Mouse (Mus musculus): ENCODE data around the gene Ednrb.
"Not testable (repeated sequence)": the region's sequence is repeated elsewhere in the genome, so short reads cannot be mapped to it uniquely, and the experiment has no call there.

Gene Ednrb

DNA sequence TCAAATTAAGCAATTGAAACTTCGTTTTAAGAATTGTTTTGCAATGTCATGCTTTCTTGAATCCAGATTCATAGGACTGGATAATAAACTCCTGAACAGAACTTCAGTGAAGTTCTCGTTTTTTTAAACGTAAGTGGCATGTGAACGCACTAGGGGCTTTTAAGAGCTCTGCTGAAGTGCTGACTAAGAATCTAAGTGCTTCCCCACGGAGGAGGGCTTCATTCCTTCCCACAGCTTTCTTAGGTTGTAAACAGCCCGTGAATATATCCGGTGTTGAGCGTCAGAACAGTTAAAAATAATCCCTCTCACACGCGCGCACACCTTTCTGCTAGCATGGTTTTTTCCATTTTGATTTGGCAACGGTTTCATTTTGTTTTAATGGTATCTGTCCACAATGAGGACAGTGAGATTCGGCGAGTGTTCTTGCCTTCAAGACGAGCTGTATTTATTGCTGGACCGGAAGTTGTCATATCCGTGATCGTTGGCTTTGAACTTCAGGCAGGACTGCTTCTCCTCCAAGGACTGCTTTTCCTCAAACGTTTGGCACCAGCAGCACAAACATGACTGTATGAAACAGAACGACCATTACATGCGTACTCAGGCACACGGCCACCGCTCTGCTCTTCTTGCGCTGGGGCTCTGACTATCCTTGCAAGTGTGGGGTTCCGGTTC lies 27.4 kb downstream of the Ednrb start:
- DNase-seq = peak; percentile 52

DNA sequence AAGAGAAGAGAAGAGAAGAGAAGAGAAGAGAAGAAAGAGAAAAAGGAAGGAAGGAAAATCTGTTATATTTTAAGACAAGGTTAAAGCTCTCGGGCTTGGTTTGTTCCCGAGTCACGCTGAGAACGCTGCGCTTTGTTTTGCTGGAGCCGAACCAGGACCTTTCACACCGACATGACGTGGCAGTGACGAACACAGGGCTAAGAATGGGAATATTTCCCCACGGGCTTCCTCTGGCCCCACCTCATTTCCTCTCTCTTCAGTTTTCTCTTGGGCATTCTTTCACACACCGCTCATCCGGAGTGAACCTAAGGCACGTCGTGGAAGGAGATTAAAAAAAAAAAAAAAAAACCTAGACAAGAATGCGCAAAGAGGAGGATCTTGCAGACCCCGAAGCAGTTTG lies 28.7 kb downstream of the Ednrb start:
- DNase-seq = peak; percentile 82

DNA sequence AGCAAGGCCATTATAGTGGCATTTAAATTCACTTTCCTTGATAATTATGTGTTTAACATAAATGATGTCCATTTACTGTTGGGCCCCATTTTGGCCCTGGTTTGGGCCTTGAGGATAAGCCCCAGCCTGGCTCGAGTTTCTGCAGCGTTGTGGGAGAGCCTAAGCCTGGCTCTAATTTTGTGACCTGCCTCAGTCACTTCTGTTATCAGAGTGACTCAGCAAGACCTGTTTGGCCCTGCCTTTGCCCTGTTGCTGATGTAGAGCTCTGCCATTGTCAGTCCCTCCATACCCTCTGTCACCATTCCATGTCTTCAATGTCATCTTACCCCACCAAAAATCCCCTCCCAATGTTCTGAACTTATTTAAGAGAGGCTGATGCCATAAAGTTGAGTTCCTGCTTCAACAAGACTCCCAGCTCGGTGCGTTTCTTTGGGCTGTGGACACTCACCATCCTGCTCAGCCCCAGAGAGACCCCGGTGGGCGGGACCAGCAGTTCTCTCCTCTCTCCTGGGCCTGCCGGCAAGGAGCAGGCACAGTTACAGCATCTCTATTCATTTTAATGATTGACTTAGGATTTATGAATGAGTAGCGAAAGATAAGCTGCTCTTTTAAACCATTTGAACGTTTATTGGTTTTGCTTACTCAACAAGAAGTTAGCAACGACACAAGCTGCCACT lies 30.0 kb downstream of the Ednrb start:
- DNase-seq = no peak

DNA sequence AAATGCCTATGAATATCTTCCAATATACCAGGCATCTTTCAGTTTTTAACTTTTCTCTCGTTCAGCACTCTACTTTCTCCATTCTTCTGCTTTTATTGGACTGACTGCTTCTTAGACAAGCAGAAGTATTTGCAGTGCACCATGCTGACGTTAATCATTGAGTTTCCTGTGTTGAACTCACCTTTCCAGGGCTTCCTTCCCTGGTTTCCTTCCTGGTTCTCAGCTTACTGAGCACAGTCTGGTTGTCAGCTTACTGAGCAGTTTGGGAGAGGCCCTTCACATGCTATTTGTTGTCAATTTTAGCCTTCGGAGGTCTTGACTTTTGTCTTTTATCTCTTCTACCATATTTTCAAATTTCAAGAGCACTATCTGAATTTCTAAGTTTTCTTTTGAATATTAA lies 31.0 kb downstream of the Ednrb start:
- no peak for DNase-seq

DNA sequence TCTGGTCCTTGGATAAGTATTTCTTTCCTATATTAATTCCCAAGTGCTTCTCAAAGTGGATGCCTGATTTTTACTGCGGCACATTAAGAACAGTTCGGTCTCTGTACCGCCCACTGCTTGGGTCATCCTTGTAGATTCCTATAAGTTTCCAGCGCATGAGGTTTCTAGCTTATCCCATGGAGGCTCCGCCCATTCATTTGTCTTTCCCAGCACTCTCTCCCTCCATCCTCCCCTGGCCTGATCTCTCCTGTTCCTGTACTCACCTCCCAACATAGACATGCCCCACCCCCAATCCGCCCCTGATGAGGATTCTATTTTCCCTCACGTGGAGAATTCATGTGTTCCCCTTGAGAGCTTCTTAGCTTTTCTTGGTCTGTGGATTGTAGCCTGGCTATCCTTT lies 32.9 kb downstream of the Ednrb start:
- DNase-seq = no peak

DNA sequence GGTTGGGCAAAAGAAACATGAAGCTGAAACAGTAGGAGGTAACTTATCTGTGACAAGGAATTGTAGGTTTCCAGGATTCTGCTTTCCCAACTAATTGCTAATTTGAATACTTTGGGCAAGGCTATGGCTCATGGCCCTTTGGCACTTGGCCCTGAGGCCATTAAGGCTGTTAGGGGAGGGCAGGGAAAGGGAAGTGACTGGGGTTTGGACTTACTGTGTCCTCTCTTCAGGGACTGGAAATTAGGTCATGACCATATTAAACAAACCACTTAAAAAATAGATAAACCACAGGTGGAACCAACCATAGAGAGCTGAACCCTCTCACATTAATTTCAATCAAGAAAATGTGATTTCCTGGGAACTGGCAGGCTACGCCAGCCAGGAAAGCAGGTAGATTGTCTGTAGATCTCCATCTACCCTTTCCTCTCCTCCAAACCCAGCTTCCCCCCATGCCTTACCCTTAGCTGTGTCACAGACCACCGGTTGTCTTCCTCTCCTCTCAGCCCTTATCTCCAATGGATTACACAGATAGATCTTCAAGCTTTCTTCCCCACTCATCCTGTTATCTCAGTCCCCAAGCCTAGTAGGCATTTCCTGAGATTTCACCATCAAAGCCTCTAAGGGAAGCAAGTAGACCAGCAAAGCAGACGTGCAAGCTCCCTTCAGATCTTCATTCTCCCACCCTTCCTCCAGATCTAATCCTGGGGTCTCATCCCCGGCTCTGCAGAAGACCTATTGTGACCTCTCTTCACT lies 40.1 kb downstream of the Ednrb start:
- no peak for DNase-seq

DNA sequence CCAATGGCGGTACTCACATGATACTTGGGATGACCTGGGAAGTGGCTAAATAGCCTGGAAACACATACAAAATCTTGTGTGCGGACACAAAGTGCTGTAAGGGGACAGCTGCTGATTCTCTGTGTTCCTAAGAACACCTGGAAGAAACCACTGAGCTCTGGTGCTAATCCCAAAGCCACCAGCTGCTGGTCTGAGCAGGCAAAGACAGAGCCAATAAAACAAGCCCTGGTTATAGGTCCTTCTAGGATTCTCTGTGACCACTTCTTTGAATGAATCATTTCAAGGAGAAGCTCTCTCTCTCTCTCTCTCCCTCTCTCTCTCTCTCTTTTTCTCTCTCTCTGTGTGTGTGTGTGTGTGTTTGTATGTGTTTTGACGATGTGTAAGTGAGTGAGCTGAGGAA lies 47.1 kb downstream of the Ednrb start:
- peak; percentile 12 for DNase-seq

DNA sequence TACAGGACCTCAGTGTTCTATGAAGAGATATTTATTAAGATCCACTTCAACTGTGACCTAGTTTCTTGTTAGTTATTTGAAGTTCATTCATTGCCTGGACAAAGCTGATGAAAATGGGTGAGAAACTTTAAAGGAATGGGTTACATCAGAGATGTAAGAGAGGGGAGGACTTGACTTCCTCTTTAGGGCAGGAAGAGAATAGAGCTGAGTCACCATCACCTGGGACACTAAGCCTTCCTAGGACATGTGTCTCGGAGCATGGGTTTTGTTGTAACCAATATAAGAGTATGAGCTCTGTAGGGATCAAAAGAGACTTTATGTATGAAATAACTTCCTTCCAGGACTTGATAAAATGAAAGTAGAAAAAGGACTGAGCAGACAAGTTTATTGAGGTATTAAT lies 48.6 kb downstream of the Ednrb start:
- DNase-seq = no peak

DNA sequence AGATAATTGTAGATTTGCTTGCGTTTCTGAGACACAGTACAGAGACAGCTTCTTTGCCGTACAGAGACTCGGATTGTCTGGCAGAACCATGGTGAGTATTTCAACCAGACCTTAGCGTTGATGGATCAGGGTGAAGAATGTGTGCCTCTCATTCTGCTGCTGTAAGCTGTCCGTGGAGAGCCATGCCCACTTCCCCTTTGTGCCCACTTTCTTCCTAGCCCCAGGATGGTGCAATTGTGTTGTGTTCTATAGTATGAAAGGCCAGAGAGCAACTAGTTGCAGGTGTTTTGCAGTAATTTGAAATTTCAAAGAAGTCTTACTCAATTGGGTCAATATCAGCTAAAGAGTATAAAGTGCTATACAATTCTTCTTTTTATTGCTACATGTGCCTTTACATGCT lies 50.8 kb downstream of the Ednrb start:
- no peak for DNase-seq

DNA sequence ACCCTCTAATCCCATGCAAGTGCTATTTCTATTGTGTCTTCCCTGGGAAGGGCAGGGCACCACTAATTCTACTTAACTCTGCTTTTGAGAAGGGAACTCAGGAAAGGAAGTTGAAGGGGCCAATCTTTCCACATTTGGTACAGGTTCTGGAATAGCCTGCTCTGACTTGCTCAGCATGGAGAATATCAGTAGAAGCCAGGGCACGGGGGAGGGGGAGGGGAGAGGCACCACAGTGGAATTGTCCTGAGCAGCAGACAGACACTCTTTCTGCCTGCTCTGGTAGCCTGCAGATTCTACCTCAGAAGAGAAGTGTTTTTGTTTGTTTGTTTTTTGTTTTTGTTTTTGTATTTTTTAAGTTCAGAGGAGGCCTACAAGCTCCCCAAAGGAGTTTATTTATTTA lies 51.5 kb downstream of the Ednrb start:
- peak; percentile 38 for DNase-seq

DNA sequence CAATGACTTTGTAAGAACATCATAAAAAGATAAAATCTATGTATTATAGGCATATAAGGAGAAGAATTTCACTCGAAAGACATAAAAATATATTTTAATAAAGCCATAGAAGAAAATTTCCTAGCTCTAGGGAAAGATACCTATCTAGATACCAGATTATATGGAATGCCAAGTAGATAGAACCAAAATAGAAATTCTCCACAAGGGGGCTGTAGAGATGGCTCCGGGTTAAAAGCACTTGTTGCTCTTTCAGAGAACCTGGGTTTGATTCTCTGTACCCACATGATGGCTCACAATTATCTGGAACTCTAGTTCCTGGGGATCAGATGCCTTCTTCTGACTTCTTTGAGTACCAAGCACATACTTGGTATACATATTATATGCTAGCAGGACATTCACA lies 56.7 kb downstream of the Ednrb start:
- no peak for DNase-seq

DNA sequence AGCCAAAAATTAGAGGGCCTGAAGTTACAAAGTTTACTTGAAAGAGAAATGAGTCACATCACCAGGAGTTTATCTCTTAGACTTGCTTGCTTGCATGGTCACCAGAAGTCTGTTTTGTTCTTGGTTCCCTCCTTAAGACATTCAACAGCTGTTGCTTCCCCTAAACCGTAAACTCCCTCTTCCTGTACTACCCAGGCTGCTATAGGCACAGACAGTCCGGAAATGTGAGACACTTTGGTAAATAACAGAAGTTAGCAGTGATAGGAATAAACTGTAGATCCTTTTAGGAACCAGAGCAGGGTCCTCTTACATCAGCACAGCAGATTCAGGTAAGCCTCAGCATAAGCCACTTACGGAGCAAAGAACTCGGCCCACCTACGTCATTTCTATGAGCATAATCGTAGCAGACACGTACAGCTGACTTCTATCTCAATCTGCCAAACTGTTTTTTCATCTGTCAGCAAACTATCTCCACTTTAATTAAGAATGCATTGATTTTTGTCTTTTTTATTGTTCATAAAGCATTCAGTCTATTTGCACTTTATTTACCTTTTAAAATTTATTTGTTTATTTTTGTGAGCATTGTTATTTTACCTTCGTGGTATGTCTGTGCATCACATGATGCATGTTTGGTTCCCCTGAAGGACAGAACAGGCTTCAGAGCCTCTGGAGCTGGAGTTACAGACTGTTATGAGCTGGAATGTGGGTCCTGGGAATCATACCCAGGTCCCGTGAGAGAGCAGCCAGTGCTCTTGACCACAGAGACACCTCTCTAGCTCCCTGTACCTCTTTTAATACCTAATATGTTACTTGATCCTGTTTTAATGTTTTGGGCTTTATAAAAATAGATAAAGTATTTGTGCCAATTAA lies 58.9 kb downstream of the Ednrb start:
- no peak for DNase-seq

DNA sequence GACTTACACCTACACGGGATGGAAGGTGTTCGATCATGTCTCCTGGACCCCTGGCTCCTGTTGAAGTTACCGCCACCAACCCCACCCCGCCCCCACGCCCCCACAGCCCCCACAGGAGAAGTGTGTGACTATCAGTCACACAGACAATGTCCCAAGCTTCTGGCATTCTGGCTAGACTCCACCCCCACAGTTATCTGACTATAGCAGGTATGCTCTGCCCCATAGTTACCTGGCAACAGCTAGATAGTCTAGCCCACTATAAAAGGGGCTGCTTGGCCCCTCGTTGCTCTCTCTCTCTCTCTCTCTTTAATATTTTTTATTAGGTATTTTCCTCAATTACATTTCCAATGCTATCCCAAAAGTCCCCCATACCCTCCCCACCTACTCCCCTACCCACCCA lies 63.9 kb downstream of the Ednrb start:
- not testable (repeated sequence) for DNase-seq

DNA sequence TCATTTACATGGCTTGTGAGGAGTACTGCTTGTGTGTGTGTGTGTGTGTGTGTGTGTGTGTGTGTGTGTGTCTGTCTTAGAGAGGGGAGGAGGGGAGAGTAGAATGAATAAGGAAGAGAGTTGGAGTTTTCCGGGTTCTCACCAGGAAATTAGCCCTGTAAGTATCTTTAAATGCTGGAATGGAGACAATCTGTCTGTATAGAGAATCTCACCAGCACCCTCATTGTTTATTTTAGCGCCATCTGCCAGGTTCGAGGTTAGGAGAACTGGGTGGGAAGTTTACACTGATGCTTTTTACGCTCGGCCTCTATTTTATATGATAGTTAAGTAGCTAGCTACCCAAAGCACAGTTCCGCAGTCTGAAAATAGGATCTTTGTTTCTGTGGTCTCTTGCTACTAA lies 64.9 kb downstream of the Ednrb start:
- DNase-seq = no peak

DNA sequence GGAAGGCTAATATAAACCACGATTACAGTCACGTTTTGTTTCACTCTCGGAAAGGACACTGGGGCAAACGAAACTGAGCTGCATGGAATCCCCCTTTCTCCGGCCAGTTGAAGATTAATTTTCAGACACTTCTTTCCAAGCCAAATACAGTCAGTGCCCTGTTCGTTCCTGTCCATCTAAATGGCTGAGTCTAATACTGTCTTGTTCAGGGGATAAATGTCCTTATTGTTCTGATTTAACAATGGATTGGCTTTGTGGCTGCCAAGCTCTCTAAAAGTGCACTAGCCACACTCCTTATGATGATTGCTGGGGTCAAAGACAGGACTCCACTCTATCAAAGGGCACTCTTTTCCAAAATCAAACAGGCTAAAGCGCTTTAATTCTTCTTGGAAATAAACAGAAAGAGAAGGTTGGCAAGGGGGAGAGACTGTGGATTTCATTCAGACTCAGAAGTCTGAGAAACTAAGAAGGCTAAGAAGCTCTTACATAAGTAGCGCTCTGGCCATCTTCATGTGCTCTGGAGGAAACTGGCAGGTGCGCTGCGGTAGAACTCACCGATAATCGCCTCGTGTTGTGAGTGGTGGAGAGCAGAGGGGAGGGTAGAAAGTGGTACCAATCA lies 65.6 kb downstream of the Ednrb start:
- no peak for DNase-seq

DNA sequence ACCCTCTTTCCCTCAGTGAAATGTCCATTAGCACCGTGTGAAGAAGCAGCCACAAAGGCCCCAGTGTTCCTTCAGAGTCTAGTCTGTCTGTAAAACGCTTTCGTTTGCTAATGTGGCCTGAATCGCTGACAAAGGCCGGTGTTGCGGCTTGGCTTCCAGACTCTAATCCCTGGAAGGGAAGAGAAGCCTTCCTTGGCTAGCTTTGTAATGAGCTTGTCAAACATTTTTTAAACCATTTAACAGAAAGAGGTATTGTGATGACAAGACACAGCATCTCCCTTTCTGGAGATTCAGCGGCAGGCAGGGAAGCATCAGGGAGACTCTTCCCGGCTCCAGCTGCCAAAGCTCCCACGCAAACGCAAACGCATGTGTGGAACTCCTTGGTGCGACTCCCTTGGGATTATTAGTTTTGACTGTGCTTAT lies 66.2 kb downstream of the Ednrb start:
- DNase-seq = peak; percentile 34

DNA sequence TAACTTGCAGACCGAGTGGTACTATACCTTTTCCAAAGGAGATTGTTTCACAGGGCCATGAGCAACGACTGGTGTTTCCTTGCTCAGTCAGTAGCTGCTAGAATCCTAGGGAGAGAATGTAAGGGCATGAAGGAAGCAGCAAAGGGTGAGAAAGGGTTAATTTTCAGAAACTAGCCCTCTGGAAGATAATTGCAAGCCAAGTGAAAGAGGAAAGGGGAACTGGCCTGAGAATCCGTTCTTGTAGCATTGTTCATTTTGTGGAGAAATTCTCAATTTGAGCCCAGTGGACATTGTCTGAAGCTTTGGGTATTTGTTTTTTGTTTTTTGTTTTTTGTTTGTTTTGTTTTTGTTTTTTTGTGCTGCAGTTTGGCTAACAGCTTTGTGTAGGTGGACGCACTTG lies 66.8 kb downstream of the Ednrb start:
- DNase-seq = no peak

DNA sequence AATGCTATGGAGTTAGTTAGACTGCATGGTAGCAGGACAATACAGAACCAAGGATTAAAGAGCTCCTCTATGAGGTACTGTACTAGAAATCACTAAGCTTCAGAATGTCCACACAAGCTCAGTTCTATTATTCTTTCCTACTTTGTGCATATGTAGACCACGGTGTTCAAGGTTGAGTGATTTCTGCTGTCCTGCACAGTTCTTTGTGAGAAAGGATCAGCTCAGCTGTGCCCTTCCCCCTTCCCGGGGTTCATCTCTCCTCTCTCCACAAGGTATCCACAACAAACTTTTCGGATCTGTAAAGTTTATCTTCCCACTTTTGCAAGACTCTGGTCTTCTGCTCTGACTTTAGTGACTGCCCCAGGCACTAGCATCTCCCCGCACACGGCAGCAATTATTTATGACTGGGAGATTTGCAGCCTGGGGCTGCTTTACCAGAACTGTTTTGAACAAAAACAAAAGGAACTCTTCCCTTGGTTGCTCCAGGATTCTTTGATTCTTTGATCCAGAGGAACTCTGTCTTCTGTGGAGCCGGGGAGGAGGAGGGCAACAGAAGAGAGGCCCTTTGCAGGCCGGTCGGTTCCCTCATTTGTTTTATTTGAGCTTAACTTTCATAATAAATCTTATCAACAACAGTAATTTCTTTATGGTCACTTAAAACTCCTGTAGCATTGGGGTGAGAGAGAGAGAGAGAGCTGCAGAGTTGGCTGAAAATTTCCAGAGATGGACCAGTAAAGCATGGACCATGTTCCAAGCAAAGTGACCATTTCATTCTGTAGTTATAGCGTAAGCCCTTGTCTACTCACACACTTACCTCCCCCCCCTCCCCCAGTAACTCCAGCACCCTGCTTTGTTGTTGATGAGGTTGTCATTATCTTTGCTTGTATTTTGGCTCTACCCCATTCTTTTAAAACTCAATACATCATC lies 74.6 kb downstream of the Ednrb start:
- no peak for DNase-seq

DNA sequence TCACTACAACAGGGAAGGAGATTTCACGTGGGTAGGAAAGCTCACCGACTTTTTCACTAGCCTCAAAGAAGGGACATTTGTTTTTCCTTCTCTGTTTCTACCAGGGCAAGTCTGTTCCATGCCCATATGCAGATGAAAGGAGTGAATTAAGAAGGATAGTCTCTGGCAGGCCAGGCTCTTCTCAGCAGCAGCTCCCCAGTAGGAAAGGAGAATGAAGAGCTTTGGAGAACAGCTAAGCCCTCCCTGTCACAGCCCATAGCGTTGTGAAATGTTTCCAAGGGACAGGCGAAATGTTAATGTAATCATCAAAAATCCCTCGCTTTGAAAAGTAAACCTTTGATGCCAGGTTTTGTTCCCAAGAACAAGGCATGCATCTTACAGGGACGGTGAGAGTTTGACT lies 76.7 kb downstream of the Ednrb start:
- DNase-seq = no peak

Measured in kidney, postnatal 10 days (tissue).